Mouse (Mus musculus) hindbrain, embryonic 12.5 days (tissue): ENCODE data around the gene Gm525. TPM values are rescaled to one million over a fixed set of nuclear protein-coding genes. Genes with fewer than 3 reads are reported as not detected.
"Not testable (repeated sequence)": the region's sequence is repeated elsewhere in the genome, so short reads cannot be mapped to it uniquely, and the experiment has no call there.

Experiments
- ATAC-seq: fragments of 200-750 bp; cut with Nextera tagmentation; 2 replicates; pipeline ENCODE4 v1.8.0; 2017; ENCODE audit warnings: moderate TSS enrichment; ENCODE audit not compliant: low FRiP score
- H3K27ac ChIP-seq: fragments of 300-500 bp; sonication (generic); 2 replicates; pipeline ENCODE4 v1.5.1; 2016; ENCODE audit warnings: mild to moderate bottlenecking
- H3K27me3 ChIP-seq: fragments of 300-500 bp; sonication (generic); 2 replicates; pipeline ENCODE4 v1.6.1; 2016; ENCODE audit warnings: mild to moderate bottlenecking
- H3K36me3 ChIP-seq: fragments of 300-500 bp; sonication (generic); 2 replicates; pipeline ENCODE4 v1.6.1; 2016; ENCODE audit warnings: mild to moderate bottlenecking
- H3K4me1 ChIP-seq: fragments of 300-500 bp; sonication (generic); 2 replicates; pipeline ENCODE4 v1.6.1; 2016
- H3K4me2 ChIP-seq: fragments of 300-500 bp; sonication (generic); replicated peaks from 2 replicates; pipeline ENCODE4 v1.6.1; 2016; ENCODE audit warnings: mild to moderate bottlenecking
- H3K4me3 ChIP-seq: fragments of 300-500 bp; sonication (generic); 2 replicates; pipeline ENCODE4 v1.5.1; 2016; ENCODE audit warnings: mild to moderate bottlenecking
- H3K9ac ChIP-seq: fragments of 300-500 bp; sonication (generic); 2 replicates; pipeline ENCODE4 v1.6.1; 2016; ENCODE audit warnings: mild to moderate bottlenecking, moderate library complexity
- H3K9me3 ChIP-seq: fragments of 300-500 bp; sonication (generic); replicated peaks from 2 replicates; pipeline ENCODE4 v1.6.1; 2016; ENCODE audit warnings: mild to moderate bottlenecking
- WGBS: fragments of 180-500 bp; shearing (Covaris S2); methylation state at CpG from one replicate; pipeline ENCODE4 v1.1.7; 2016; 5-methylcytosine and 5-hydroxymethylcytosine counted together
- polyA plus RNA-seq: library from polyadenylated mRNA; unstranded; fragments of >200 nt; fragmentation: Nextera tagmentation; extraction: Ambion mirVana; gene quantifications from 2 replicates; pipeline ENCODE4 v1.2.1, GENCODE M21; 2016

The Gm525 gene
- polyA plus RNA-seq, 1 experiment from 2014 or later = 0.58 TPM

DNA sequence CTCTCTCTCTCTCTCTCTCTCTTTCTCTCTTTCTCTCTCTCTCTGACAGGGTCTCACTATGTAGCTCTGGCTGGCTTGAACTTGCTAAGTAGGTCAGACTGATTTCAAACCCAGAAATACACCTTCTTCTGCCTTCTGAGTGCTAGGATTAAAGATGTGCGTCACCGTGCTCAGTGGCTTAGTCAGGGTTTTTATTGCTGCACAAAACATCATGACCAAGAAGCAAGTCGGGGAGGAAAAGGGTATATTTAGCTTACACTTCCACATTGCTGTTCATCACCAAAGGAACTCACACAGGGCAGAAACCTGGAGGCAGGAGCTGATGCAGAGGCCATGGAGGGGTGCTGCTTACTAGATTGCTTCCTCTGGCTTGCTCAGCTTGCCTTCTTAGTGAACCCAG lies 9.1 kb downstream of the Gm525 start:
- ATAC-seq, H3K4me2 ChIP-seq, H3K9me3 ChIP-seq, H3K27ac ChIP-seq, H3K4me1 ChIP-seq, H3K36me3 ChIP-seq, H3K4me3 ChIP-seq, H3K27me3 ChIP-seq, H3K9ac ChIP-seq: not testable (repeated sequence)
- WGBS = 92% methylated on average over 3 of the region's 3 CpGs

DNA sequence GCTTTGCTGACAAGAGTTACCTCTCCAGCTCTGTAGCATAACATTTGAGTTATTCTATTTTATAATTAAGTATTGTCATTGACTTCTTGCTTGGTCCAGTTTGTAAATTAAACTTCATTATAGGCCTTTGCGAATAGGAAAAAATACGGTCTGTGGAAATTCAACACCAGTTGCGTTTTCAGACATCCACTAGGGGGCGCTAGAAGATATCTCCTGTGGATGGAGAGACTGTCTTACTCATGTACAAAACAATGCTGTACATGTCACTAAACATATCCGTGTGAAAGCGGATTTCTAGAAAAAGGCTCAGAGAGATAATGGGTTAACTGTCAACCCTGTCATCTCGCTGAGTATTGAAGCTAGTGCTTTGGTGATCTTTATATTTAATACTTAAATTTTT lies 11.0 kb downstream of the Gm525 start:
- H3K9me3 ChIP-seq = no peaks in the 10 kb centered on the region

DNA sequence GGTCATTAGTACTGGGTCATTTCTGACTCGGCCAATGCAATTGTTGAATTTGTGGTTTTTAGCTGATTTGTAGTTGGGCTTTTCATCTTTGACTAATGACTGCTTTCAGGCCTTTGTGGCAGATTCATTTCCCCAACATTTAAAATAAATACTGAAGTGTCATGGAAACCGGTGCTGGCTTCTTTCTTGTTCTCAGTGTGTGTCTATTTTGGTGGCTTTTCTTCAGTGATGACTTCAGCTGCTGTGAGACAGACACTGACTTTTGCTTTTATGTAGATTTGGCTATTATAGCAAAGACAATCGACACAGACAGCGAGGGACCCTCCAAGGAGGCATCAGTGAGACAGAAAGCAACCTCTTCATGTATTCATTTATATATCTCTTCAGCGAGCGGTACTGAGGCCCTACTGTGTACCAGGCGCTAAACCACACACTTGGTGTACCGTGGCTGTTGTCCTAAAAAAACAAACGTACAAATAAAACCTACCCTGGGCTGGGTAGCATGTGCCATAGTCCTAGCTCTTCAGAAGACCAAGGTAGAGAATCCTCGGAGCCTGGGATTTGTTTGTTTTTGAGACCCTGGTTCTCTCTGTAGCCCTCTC lies 12.7 kb downstream of the Gm525 start:
- 66% methylated on average over 10 of the region's 10 CpGs for WGBS

More for the DNA sequence above, 11.0 kb downstream of the Gm525 start:
- H3K4me2 ChIP-seq = no peak overlapping the region
- no peaks in the 10 kb centered on the region for H3K27me3 ChIP-seq
- ATAC-seq = no peak
- H3K9ac ChIP-seq = no peak overlapping the region
- H3K4me1 ChIP-seq = peaks cover 3% of the 10 kb centered on the region; the same call in 1 of the 2 replicates
- no peak overlapping the region for H3K27ac ChIP-seq
- no peaks in the 10 kb centered on the region for H3K36me3 ChIP-seq
- 49% methylated on average over 7 of the region's 7 CpGs for WGBS
- no peak overlapping the region for H3K4me3 ChIP-seq

DNA sequence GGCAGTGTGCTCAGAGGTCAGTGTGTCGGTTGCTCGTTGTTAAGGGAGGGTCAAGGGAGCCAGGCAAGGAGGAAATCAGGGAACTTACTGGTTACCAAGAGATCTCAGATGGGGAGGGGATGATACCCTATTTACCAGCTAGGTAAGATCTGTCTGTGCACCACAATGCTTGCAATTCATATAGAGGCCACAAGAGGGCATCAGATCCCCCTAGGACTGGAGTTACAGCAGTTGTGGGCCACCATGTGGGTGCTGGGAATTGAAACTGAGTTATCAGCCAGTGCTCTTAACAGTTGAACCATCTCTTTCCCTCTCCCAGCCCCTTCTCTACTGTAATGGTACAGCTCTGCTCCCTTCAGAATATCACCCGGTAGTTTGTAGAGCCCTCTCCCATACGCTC lies 15.1 kb downstream of the Gm525 start:
- no peaks in the 10 kb centered on the region for H3K36me3 ChIP-seq
- H3K27ac ChIP-seq = no peak overlapping the region
- no peak overlapping the region for H3K4me2 ChIP-seq
- no peak overlapping the region for H3K4me3 ChIP-seq
- no peaks in the 10 kb centered on the region for H3K27me3 ChIP-seq
- H3K4me1 ChIP-seq = peaks cover 3% of the 10 kb centered on the region; the same call in 1 of the 2 replicates
- H3K9ac ChIP-seq = no peak overlapping the region
- 92% methylated on average over 4 of the region's 4 CpGs for WGBS
- no peaks in the 10 kb centered on the region for H3K9me3 ChIP-seq
- ATAC-seq = no peak

More for the DNA sequence above, 12.7 kb downstream of the Gm525 start:
- H3K9me3 ChIP-seq = no peaks in the 10 kb centered on the region
- no peak overlapping the region for H3K9ac ChIP-seq
- H3K4me1 ChIP-seq = peaks cover 3% of the 10 kb centered on the region; the same call in 1 of the 2 replicates
- no peak overlapping the region for H3K4me3 ChIP-seq
- no peak for ATAC-seq
- no peaks in the 10 kb centered on the region for H3K36me3 ChIP-seq
- H3K27ac ChIP-seq = no peak overlapping the region
- H3K27me3 ChIP-seq = no peaks in the 10 kb centered on the region
- no peak overlapping the region for H3K4me2 ChIP-seq

DNA sequence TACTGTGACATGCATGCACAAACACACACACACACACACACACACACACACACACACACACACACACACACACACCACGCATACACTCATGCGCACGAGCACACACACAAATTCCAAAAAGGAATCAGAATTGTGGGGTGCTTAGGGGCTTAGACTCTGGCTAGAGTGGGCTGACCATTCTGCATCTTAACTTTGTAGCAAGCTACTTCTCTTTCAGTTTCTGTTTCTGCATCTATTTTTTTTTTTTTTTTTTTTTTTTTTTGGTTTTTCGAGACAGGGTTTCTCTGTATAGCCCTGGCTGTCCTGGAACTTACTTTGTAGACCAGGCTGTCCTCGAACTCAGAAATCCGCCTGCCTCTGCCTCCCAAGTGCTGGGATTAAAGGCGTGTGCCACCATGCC lies 16.7 kb downstream of the Gm525 start:
- ATAC-seq = not testable (repeated sequence)
- 97% methylated on average over 6 of the region's 7 CpGs for WGBS

DNA sequence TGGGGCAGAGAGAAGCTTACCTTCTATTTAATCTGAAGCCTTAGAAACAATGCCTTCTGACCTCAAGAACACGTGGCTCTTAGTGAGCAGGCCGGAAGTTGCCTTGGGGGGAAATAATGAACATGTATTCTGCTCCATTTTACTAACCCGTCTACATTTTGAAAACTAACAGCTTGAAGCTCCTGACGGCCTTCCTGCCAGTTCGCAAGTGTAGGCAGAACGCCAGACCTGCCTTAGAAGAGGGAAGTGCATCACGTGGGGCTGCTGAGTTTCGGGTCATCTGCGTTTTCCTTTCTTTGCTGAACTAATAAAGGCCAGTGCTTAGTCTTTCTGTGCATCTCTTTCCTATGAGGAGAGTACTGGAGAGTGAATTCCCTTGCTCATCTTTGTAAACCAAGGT lies 19.1 kb downstream of the Gm525 start:
- Histone ChIP-seq H3K36me3 (no peaks in the 10 kb centered on the region), H3K9ac (no peak overlapping the region), H3K27me3 (no peaks in the 10 kb centered on the region), H3K27ac (no peak overlapping the region), H3K4me3 (no peak overlapping the region), H3K4me1 (no peaks in the 10 kb centered on the region), H3K4me2 (no peak overlapping the region), H3K9me3 (no peaks in the 10 kb centered on the region)
- no peak for ATAC-seq
- 85% methylated on average over 9 of the region's 9 CpGs for WGBS

More for the DNA sequence above, 16.7 kb downstream of the Gm525 start:
- not testable (repeated sequence) for H3K4me1 ChIP-seq, H3K27ac ChIP-seq, H3K9me3 ChIP-seq, H3K4me2 ChIP-seq, H3K9ac ChIP-seq, H3K36me3 ChIP-seq, H3K4me3 ChIP-seq, H3K27me3 ChIP-seq

DNA sequence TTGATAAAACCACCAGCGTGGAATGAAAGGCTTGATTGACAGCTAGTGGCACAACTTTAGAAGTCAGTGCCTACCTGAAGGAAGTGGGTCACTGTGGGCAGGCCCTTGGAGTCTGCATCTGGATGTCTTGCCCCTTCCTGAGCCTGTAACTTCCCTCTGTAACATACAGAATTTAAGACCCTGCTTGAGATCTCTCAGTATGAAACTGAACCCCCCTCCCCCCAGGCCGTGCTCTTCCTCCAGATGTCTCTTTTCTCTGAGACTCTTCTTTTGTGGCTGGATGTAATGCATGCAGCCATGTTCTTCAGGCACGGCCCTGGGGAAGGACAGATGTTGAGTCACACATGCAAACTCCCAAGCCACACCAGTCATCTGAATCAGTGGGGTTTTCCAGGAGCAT lies 21.7 kb downstream of the Gm525 start:
- ATAC-seq = no peak
- WGBS = 66% methylated on average over 3 of the region's 3 CpGs
- Histone ChIP-seq H3K9ac (no peak overlapping the region), H3K9me3 (no peaks in the 10 kb centered on the region), H3K36me3 (no peaks in the 10 kb centered on the region), H3K4me2 (no peak overlapping the region), H3K27me3 (no peaks in the 10 kb centered on the region), H3K4me3 (no peak overlapping the region), H3K4me1 (no peaks in the 10 kb centered on the region), H3K27ac (no peak overlapping the region)

DNA sequence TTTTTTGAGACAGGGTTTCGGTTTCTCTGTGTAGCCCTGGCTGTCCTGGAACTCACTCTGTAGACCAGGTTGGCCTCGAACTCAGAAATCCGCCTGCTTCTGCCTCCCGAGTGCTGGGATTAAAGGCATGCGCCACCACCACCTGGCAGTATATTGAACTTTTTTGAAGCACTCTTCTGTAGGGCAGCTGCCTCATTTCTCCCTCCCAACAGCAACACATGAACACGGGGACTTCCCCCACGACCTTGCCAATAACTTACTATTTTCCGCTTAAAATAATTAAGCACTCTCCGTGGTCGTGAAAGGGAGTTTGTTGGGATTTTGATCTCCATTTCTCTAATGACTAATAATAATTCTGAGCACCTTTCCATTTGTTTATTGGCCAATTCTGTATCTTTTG lies 23.7 kb downstream of the Gm525 start:
- ATAC-seq, H3K9me3 ChIP-seq, H3K4me3 ChIP-seq, H3K4me2 ChIP-seq, H3K9ac ChIP-seq, H3K4me1 ChIP-seq, H3K36me3 ChIP-seq, H3K27ac ChIP-seq: not testable (repeated sequence)
- 91% methylated on average over 10 of the region's 10 CpGs for WGBS
- peaks cover 10% of the 10 kb centered on the region for H3K27me3 ChIP-seq

DNA sequence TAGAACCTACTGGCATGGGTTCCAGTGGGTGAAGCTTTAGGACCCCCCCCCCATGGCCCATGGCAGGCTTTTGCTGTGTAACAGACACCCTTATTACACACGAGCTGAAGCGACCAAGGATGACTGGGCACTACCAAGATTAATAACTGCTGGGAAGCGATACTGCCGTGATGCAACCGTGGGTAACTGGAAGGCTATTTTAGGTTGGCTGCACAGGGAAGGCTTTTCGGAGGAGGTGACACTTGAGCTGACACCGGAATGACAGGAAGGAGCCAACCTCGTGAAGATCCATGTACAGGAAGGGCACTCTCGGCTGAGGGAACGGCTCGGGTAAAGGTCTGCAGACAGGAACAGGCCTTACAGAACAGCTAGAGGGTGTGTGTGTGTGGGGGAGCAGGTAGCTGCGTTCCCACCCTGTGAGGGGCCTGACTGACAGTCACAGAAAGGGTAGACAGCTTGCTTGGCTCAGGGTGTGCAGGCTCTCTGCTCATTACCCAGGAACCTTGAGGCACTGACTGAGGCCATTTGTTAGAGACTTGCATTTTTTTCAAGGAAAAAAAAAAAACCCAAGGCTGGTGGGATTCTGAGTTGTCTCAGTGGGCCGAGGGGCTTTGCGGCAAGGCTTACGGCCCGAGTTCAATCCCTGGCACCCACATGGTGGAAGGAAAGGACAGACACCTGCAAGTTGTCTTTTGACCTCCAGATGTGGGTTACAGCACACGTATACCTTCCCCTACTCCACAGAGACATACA lies 24.6 kb downstream of the Gm525 start:
- Histone ChIP-seq H3K4me1 (peaks cover 3% of the 10 kb centered on the region; the same call in 1 of the 2 replicates), H3K4me3 (no peak overlapping the region), H3K9ac (no peak overlapping the region), H3K4me2 (no peak overlapping the region), H3K36me3 (no peaks in the 10 kb centered on the region), H3K27me3 (peaks cover 10% of the 10 kb centered on the region), H3K9me3 (no peaks in the 10 kb centered on the region), H3K27ac (no peak overlapping the region)
- no peak for ATAC-seq
- 83% methylated on average over 17 of the region's 17 CpGs for WGBS

DNA sequence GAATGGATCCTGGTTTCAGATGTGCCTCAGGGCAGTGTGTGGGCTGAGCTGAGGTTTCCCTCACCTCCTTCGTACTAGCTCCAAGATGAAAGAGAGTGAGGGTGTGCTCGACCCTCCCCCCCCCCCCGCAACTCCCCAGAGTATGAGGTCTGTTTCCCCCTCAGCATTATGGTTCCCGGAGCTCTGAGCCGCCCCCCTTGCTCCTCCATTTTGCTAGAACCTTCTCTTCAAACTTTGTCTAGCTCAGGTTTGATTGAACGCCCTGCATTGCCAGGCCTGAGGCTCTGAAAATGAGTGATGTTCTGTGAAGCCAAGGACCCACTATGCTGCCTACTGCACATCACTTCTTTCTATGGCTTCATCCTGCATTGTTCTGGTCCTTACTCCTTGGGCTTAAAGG lies 25.3 kb downstream of the Gm525 start:
- Histone ChIP-seq H3K27me3 (peaks cover 10% of the 10 kb centered on the region), H3K9ac (no peak overlapping the region), H3K36me3 (no peaks in the 10 kb centered on the region), H3K4me3 (no peak overlapping the region), H3K27ac (no peak overlapping the region), H3K4me1 (peaks cover 3% of the 10 kb centered on the region; the same call in 1 of the 2 replicates), H3K4me2 (no peak overlapping the region), H3K9me3 (no peaks in the 10 kb centered on the region)
- no peak for ATAC-seq
- WGBS = 80% methylated on average over 6 of the region's 6 CpGs

DNA sequence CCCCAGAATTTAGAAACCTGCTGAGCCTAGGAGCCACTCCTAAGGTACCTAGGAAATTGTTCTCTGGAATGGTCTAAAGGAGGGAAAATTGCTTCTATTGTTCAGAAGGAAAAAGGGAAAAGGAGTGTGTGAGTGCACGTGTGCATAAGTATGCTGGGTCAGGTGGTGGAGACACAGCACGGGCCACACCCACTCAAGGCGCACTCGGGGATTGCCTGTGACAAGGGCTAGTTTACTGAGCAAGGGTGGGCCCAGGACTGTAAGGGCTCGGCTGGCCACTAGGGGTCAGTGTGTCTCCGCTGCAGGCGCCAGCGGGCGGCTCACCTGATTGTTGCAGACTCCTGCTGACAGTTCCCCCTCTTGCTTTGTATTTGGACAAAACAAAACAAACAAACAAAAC lies 26.8 kb downstream of the Gm525 start:
- Histone ChIP-seq H3K4me1 (peaks cover 3% of the 10 kb centered on the region; the same call in 1 of the 2 replicates), H3K27ac (no peak overlapping the region), H3K4me3 (peak overlapping the region; percentile 10; the same call in 1 of the 2 replicates), H3K9ac (no peak overlapping the region), H3K4me2 (peak overlapping the region; percentile 42), H3K9me3 (no peaks in the 10 kb centered on the region), H3K36me3 (no peaks in the 10 kb centered on the region), H3K27me3 (peaks cover 10% of the 10 kb centered on the region)
- 2% methylated on average over 9 of the region's 9 CpGs for WGBS
- peak; percentile 83 for ATAC-seq

DNA sequence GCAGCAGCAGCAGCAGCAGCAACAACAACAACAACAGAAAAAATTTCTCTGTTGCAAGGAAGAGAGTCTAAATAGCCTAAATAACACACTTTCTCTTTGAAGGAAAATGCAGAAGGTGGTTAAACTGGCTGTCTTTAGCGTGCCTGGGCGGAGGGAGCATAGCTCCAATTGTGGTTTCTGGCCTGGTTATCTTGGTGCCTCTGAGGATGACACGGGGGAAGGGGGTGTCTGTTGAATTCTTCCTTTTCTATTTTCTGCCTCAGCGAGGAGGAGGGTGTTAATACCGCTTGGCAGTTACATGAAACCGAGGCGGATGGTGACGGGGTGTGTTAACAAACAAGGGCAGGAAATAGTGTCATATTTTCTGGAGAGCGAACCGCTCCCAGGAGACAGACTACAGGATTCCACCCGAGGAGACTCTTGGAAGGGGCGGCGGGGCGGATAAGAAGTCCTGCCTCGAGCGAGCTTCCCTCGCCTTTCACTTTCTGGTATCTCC lies 27.2 kb downstream of the Gm525 start:
- H3K9ac ChIP-seq = no peak overlapping the region

More for the DNA sequence above, 27.2 kb downstream of the Gm525 start:
- WGBS = 34% methylated on average over 17 of the region's 17 CpGs
- Histone ChIP-seq H3K36me3 (no peaks in the 10 kb centered on the region), H3K4me2 (peak overlapping the region; percentile 42), H3K27me3 (peaks cover 10% of the 10 kb centered on the region), H3K4me1 (peaks cover 3% of the 10 kb centered on the region; the same call in 1 of the 2 replicates), H3K4me3 (peak overlapping the region; percentile 10), H3K9me3 (no peaks in the 10 kb centered on the region), H3K27ac (no peak overlapping the region)
- ATAC-seq = no peak
